Mouse (Mus musculus) CH12.LX (cell line): ENCODE measurements around the gene Greb1.

Experiments used
- JUN ChIP-seq: IDR thresholded peaks from 2 replicates; pipeline ENCODE4 v1.6.1; 2011; ENCODE audit warnings: low read depth, mild to moderate bottlenecking, low read length, improper control_type of control experiment, moderate library complexity; ENCODE audit not compliant: insufficient read depth
- RAD21 ChIP-seq: IDR thresholded peaks from 2 replicates; pipeline ENCODE4 v1.6.1; 2011; ENCODE audit warnings: low read depth, mild to moderate bottlenecking, low read length, improper control_type of control experiment, moderate library complexity

DNA sequence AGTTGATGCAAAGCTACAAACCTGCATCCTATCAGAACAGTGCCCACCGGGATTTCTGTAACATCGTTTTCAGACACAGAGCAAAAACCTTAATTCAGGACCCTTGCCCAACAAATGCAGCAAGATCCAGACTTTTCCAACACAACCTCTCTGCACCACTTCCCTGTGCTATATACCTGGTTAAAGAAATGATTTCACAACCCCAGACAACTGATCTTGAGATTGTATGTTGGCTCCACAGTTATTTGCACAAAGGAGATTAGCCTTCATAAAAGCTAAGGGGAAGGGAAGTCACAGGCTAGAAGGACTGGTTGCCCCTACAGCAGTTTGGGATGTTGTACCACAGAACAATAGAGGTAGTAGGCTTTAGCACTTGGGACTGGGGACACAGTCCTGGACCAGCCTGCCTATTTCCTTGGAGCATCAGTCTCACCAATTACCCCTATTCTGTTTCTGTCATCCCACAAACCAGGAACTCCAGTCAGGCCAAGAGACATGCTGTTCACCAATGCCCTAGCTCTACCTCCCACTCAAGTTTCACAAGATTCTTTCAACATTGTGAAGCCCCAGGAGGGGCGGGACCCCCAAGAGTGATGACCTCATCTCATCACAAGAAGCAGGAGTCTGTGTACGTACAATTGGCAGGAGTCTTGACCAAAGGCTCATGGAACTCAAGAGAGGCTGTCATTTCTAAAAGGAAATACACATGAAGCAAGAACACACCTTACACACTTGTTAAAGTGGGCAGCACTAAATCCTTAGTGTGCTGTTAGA is 36.9 kb downstream of the Greb1 start:
- no peak for TF ChIP-seq RAD21
- no peak for TF ChIP-seq JUN
